Mouse (Mus musculus) C2C12 (cell line): ENCODE measurements around the gene Ccdc96.

Experiments used
- CEBPB ChIP-seq: IDR thresholded peaks from one replicate; pipeline ENCODE4 v1.6.1; 2011; ENCODE audit warnings: low read depth, mild to moderate bottlenecking, control low read depth, moderate library complexity
- CTCF ChIP-seq: IDR thresholded peaks from one replicate; pipeline ENCODE4 v1.5.1; 2011; ENCODE audit not compliant: control insufficient read depth, insufficient read depth, insufficient read length
- FOSL1 ChIP-seq: IDR thresholded peaks from one replicate; pipeline ENCODE4 v1.8.0; 2011; ENCODE audit warnings: mild to moderate bottlenecking, low read length; ENCODE audit not compliant: poor library complexity, insufficient read depth, severe bottlenecking
- MAX ChIP-seq: IDR thresholded peaks from one replicate; pipeline ENCODE4 v1.6.1; 2011; ENCODE audit warnings: mild to moderate bottlenecking, control low read depth
- MYOD1 ChIP-seq: IDR thresholded peaks from one replicate; pipeline ENCODE4 v1.6.1; 2011; ENCODE audit warnings: low read depth; ENCODE audit not compliant: control insufficient read depth, insufficient read length
- MYOG ChIP-seq: IDR thresholded peaks from one replicate; pipeline ENCODE4 v1.6.1; 2011; ENCODE audit not compliant: control insufficient read depth, insufficient read length; ENCODE audit errors: extremely low read depth
- USF1 ChIP-seq: IDR thresholded peaks from one replicate; pipeline ENCODE4 v1.6.1; 2011; ENCODE audit warnings: low read depth, mild to moderate bottlenecking, control low read depth, moderate library complexity

GRCm38 (mm10) chr5:36525216-36525615, 40.8 kb downstream of the Ccdc96 start:
- no peak for TF ChIP-seq CTCF
- TF ChIP-seq CEBPB, result no peak
- no peak for TF ChIP-seq USF1
- TF ChIP-seq MAX, result no peak
- no peak for TF ChIP-seq MYOG
- TF ChIP-seq MYOD1, result peak; percentile 41
- no peak for TF ChIP-seq FOSL1
